Mouse (Mus musculus) ovary, postnatal 36 days (tissue): ENCODE results near the gene Hormad1.

Source experiments
- DNase-seq: peaks from one replicate; pipeline ENCODE4 v3.0.0; 2022; ENCODE audit warnings: low spot score, mixed read lengths

The Hormad1 gene

GRCm38 (mm10) chr3:95636072-95636471, 76.6 kb downstream of the Hormad1 start:
- DNase-seq = no peak
